Comparison of ENCODE assay signal across 2 mouse cellular contexts in genomic region chr13:55600657-55601056, GRCm38 (mm10).
TF ChIP-seq lines count a peak whose summit lies in the region.

No protein-coding gene starts in this region.

TF ChIP-seq in MEL, 35 proteins besides CTCF, POLR2A, EP300 and RAD21:
- TF ChIP-seq SIN3A (IDR thresholded peaks at IDR 0.05; ENCODE audit: low read length) (peak; percentile 67), MYB (IDR thresholded peaks at IDR 0.05; ENCODE audit: low read depth, low read length) (no peak), NELFE (IDR thresholded peaks at IDR 0.05; ENCODE audit: low read depth, low read length) (peak; percentile 43), NRF1 (IDR thresholded peaks at IDR 0.05; ENCODE audit: insufficient read depth, low read depth, low read length, poor library complexity, severe bottlenecking) (no peak), ELF1 (IDR thresholded peaks at IDR 0.05; ENCODE audit: low read depth, low read length) (peak; percentile 75), BHLHE40 (IDR thresholded peaks at IDR 0.05; ENCODE audit: borderline replicate concordance, low read depth, low read length) (no peak), TBP (IDR thresholded peaks at IDR 0.05; ENCODE audit: low read depth, low read length) (peak; percentile 78; the same call in 1 of the 2 replicates), POLR2AphosphoS5 (IDR thresholded peaks at IDR 0.05; ENCODE audit: borderline replicate concordance, low read depth, low read length) (no peak), MAX (IDR thresholded peaks at IDR 0.05; ENCODE audit: low read length) (peak; percentile 56; the same call in 1 of the 2 replicates), HCFC1 (IDR thresholded peaks at IDR 0.05; ENCODE audit: low read depth, low read length) (peak; percentile 70; the same call in 1 of the 2 replicates), MEF2A (IDR thresholded peaks at IDR 0.05; ENCODE audit: extremely low read depth, insufficient replicate concordance, low read depth, low read length, poor library complexity, severe bottlenecking) (no peak), ETS1 (IDR thresholded peaks at IDR 0.05; ENCODE audit: low read depth, low read length) (peak; percentile 52; the same call in 1 of the 2 replicates), MAFK (IDR thresholded peaks at IDR 0.05; ENCODE audit: borderline replicate concordance, low read depth, low read length) (no peak), MXI1 (IDR thresholded peaks at IDR 0.05; ENCODE audit: low read depth, low read length) (peak; percentile 66; the same call in 1 of the 2 replicates), MYC (IDR thresholded peaks at IDR 0.05; ENCODE audit: low read depth, low read length) (peak; percentile 64; the same call in 1 of the 2 replicates)
TF ChIP-seq in MEL: peak in this region for 9.

TF ChIP-seq in myocyte, 11 proteins besides CTCF, POLR2A, EP300 and RAD21:
- TF ChIP-seq E2F4 (IDR thresholded peaks at IDR 0.05; ENCODE audit: insufficient read depth) (no peak), REST (IDR thresholded peaks at IDR 0.05; ENCODE audit: insufficient read depth, insufficient read length) (no peak), POLR2AphosphoS2 (IDR thresholded peaks at IDR 0.05; ENCODE audit: insufficient read length, low read depth) (no peak), TCF3 (IDR thresholded peaks at IDR 0.05; ENCODE audit: insufficient read length, low read depth) (no peak), MAX (IDR thresholded peaks at IDR 0.05; ENCODE audit: low read depth) (no peak), CEBPB (IDR thresholded peaks at IDR 0.05; ENCODE audit: insufficient read depth, poor library complexity, severe bottlenecking) (no peak), SRF (IDR thresholded peaks at IDR 0.05; ENCODE audit: control insufficient read depth, insufficient read length, low read depth) (no peak), MYOD1 (IDR thresholded peaks at IDR 0.05; ENCODE audit: control insufficient read depth in 1 of 3, insufficient read length in 2 of 3, low read depth in 2 of 3) (no peak), MYOG (IDR thresholded peaks at IDR 0.05; ENCODE audit: control insufficient read depth in 1 of 3, insufficient read depth in 1 of 3, insufficient read length in 2 of 3, low read depth in 2 of 3) (no peak), TCF12 (IDR thresholded peaks at IDR 0.05; ENCODE audit: insufficient read depth, poor library complexity, severe bottlenecking) (no peak), USF1 (IDR thresholded peaks at IDR 0.05; ENCODE audit: low read depth) (no peak)
